In the genomic region with DNA sequence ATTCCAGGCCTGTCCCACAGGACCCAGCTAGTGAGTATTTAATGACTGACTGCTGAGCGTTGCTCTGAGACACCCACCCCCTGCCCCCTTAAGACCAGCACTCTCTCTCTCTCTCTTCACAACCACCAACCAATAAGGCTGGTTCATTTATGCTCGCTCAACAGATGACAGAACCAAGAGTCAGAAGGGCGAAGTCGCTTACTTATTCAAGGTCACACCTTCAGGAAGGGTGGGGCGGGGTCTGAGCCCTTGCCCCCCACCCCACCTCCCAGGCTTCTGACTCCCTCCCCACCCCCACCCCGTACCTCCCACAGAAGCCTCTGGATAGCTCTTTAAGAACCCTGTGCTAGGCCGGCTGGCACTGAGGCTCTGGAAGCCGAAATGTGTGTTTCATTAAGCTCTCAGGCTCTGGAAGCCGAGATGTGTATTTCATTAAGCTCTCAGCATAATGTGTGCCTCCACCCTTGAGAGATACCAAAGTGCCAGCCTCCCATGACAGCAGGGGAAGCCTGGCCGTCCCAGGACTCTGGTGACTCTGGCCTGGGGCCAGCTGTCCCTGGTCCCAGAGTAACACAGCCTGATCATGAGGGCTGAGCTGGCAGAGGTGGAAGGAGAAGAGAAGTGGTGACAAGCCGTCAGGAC, we compare ENCODE assay signal across 7 mouse cellular contexts. TPM values are rescaled to one million over a fixed set of nuclear protein-coding genes. Genes with fewer than 3 reads are reported as not detected.
DNase-seq lines count a peak whose midpoint lies in the region; ATAC-seq and TF ChIP-seq lines count a peak whose summit lies in the region.

No protein-coding gene starts in this region.

- no peak for TF ChIP-seq POLR2A in liver, adult 2 months (IDR thresholded peaks at IDR 0.05; ENCODE audit: extremely low read depth, insufficient read depth, low read length)

- no peaks in the 10 kb centered on the region for H3K36me3 ChIP-seq in liver, adult 2 months (ENCODE audit: control insufficient read depth, insufficient read depth, low read length)
- no peaks in the 10 kb centered on the region for H3K36me3 ChIP-seq in embryonic facial prominence, embryonic 10.5 days (replicated peaks)
- H3K36me3 ChIP-seq in liver, embryonic 11.5 days (ENCODE audit: control insufficient read depth, insufficient read depth, low read length): no peaks in the 10 kb centered on the region

- ATAC-seq in liver, embryonic 11.5 days (replicated peaks; ENCODE audit: low FRiP score): no peak

- 59% methylated on average over 11 of the region's 11 CpGs for WGBS in liver, adult 2 months
- WGBS in embryonic facial prominence, embryonic 10.5 days: 34% methylated on average over 11 of the region's 11 CpGs
- 50% methylated on average over 11 of the region's 11 CpGs for WGBS in liver, embryonic 11.5 days

- H3K9me3 ChIP-seq in embryonic facial prominence, embryonic 10.5 days: no peaks in the 10 kb centered on the region
- H3K9me3 ChIP-seq in liver, embryonic 11.5 days (ENCODE audit: control insufficient read depth, low read length): no peaks in the 10 kb centered on the region

- H3K27me3 ChIP-seq in liver, adult 2 months (ENCODE audit: control insufficient read depth, insufficient read depth, low read length): no peaks in the 10 kb centered on the region
- H3K27me3 ChIP-seq in embryonic facial prominence, embryonic 10.5 days (replicated peaks; ENCODE audit: low read depth, poor library complexity, severe bottlenecking): 0 out of 2 replicates have a peak, but pooled peaks cover 11% of the 10 kb centered on the region
- H3K27me3 ChIP-seq in liver, embryonic 11.5 days (replicated peaks; ENCODE audit: control insufficient read depth, insufficient read depth, low read length): no peaks in the 10 kb centered on the region

- no peak overlapping the region for H3K9ac ChIP-seq in liver, adult 2 months (ENCODE audit: low read depth, low read length)
- H3K9ac ChIP-seq in liver, embryonic 11.5 days (ENCODE audit: low read depth, low read length): no peak overlapping the region

- H3K4me2 ChIP-seq in liver, embryonic 11.5 days: peak overlapping the region; percentile 16; the same call in 1 of the 2 replicates

- no peak for TF ChIP-seq CTCF in liver, adult 2 months (IDR thresholded peaks at IDR 0.05; ENCODE audit: low read depth, low read length)

- H3K27ac ChIP-seq in liver, adult 2 months (replicated peaks; ENCODE audit: insufficient read depth, low read depth, low read length): no peak overlapping the region
- H3K27ac ChIP-seq in embryonic facial prominence, embryonic 10.5 days (replicated peaks): peak overlapping the region; percentile 72
- H3K27ac ChIP-seq in liver, embryonic 11.5 days (ENCODE audit: low read depth, low read length): no peak overlapping the region

- peaks cover 2% of the 10 kb centered on the region for H3K4me1 ChIP-seq in liver, adult 2 months (ENCODE audit: control insufficient read depth, insufficient read depth, low read length)
- peaks cover 52% of the 10 kb centered on the region for H3K4me1 ChIP-seq in embryonic facial prominence, embryonic 10.5 days
- peaks cover 10% of the 10 kb centered on the region for H3K4me1 ChIP-seq in liver, embryonic 11.5 days (replicated peaks; ENCODE audit: control insufficient read depth, insufficient read depth, low read length)

- H3K79me2 ChIP-seq in liver, adult 2 months (ENCODE audit: control insufficient read depth, insufficient read depth, low read length): no peaks in the 10 kb centered on the region

- DNase-seq in liver, adult 2 months (ENCODE audit: extremely low read depth, low read depth, low spot score): peak; percentile 56
- no peak for DNase-seq in liver
- DNase-seq in embryonic facial prominence, embryonic 10.5 days (ENCODE audit: low spot score): peak; percentile 66
- peak; percentile 82 to 85 for DNase-seq in heart, adult 9 months (ENCODE audit: low spot score in 2 of 2)
- no peak for DNase-seq in liver, embryonic 11.5 days (ENCODE audit: low spot score)
- DNase-seq in thymus, postnatal 10 days (ENCODE audit: low spot score in 2 of 2): no peak
- DNase-seq in left cerebral cortex, adult 8-10 months (ENCODE audit: low spot score in 2 of 2): no peak

- H3K4me3 ChIP-seq in liver, adult 2 months (ENCODE audit: insufficient read depth, low read depth, low read length): no peak overlapping the region
- no peak overlapping the region for H3K4me3 ChIP-seq in embryonic facial prominence, embryonic 10.5 days
- no peak overlapping the region for H3K4me3 ChIP-seq in liver, embryonic 11.5 days (ENCODE audit: low read depth, low read length)

RNA-seq across cellular contexts. Expression of a gene that starts 33.0 kb away (rescaled TPM):
- under 0.01 TPM in 1 of 2 replicates, not detected in the other for total RNA-seq in liver, adult 2 months (2014; rRNA removed)
- polyA plus RNA-seq in liver, adult 2 months (2012; rRNA removed): 0.06 and 0.14 TPM in 2 replicates
- 1.0 and 1.1 TPM in 2 replicates for polyA plus RNA-seq in embryonic facial prominence, embryonic 10.5 days (2016; fragmentation: Nextera tagmentation; extraction: Ambion mirVana)
- 0.07 and 0.13 TPM in 2 replicates for polyA plus RNA-seq in liver, embryonic 11.5 days (2014; fragmentation: Nextera tagmentation; extraction: Ambion mirVana)
- under 1 TPM; 0.27 to 0.37 (median 0.32) TPM for total RNA-seq in left cerebral cortex, adult 8-10 months (2022)

Comparison
In these comparisons a context has a peak if more than half of its experiments do, and no peak if none do; other contexts are left out.
1. DNase-seq: peak in liver, adult 2 months (single experiment), embryonic facial prominence, embryonic 10.5 days (single experiment) and heart, adult 9 months (2 of 2); none in liver (single experiment), liver, embryonic 11.5 days (single experiment), thymus, postnatal 10 days (0 of 2) and left cerebral cortex, adult 8-10 months (0 of 2).